8 mouse cellular contexts compared by ENCODE assay signal in the genomic region with DNA sequence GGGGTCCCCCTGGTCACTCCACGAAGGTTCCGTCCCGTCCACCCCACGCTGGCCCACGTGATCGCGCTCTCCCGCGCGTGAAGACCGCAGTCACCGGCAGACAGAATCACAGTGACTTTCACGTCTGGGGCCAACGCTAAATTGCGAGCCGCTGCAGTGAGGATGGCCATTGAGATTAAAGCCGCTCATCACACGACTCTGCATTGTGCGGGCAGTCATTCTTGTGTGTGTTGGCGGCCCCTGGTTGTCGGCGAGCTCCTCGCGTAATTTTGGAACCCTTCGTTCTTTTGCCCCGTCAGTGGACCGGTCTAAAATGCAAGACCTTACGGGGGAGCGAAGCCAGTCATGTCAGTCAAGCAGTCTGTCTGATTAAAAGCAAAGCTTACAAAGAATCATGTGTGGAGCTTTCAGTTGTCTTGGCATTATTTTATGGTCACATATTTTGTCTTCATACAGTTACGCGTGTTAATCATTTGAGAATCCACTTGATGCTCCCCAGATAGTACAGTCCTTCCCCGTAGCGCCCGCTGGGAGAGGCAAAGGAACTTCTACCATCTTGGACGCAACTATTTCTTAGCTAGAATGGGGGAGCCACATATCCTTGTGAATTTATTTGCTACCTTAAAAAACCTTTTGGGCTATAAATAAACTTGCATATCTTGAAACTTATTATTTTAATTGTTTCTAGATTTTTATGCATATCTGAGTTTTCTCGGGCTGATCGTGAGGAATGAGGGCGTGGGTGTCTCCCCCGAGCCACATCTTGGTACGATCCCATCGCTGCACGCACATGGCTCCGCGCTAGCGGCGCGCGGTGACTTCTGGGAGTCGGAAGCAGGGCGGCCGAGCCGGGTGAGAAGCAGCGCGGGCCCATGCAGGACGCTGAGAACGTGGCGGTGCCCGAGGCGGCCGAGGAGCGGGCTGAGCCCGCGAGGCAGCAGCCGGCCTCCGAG. TPM values are rescaled to one million over a fixed set of nuclear protein-coding genes. Genes with fewer than 3 reads are reported as not detected.
DNase-seq lines count a peak whose midpoint lies in the region; ATAC-seq lines count a peak whose summit lies in the region.

A gene (plus strand): TSS at position 840 of the 953 bp plus-strand sequence.

- peak; percentile 93 for DNase-seq in c-Kit-negative CD71-positive TER-119-positive erythroid progenitor cells, embryonic 14.5 days (ENCODE audit: low read depth, low spot score)
- DNase-seq in fibroblast of lung, adult 2 months (ENCODE audit: low read depth) = peak; percentile 88
- peak; percentile 93 for DNase-seq in kidney, postnatal 14 days
- DNase-seq in liver, embryonic 13.5 days = peak; percentile 84
- DNase-seq in neural tube, embryonic 10.5 days (ENCODE audit: extremely low spot score, low spot score) = peak; percentile 93

- no peaks in the 10 kb centered on the region for H3K27me3 ChIP-seq in heart, embryonic 14.5 days (ENCODE audit: control insufficient read depth, insufficient read depth, low read length)
- H3K27me3 ChIP-seq in liver, embryonic 13.5 days = no peaks in the 10 kb centered on the region
- H3K27me3 ChIP-seq in stomach, embryonic 16.5 days (ENCODE audit: control insufficient read depth, insufficient read depth, low read length) = no peaks in the 10 kb centered on the region

- ATAC-seq in CD4-positive, CD25-positive, alpha-beta regulatory T cell, adult 4 months = peak; percentile 90
- ATAC-seq in heart, embryonic 14.5 days (ENCODE audit: insufficient number of reproducible peaks, insufficient read depth, low FRiP score, low read depth) = peak; percentile 82
- ATAC-seq in liver, embryonic 13.5 days (ENCODE audit: low read depth) = peak; percentile 87
- ATAC-seq in stomach, embryonic 16.5 days (ENCODE audit: insufficient read depth, low FRiP score) = peak; percentile 96

- H3K4me1 ChIP-seq in heart, embryonic 14.5 days (ENCODE audit: control insufficient read depth in 2 of 2, insufficient read depth in 2 of 2, low read length in 2 of 2) = peaks cover 7 to 27% of the 10 kb centered on the region in 2 experiments
- H3K4me1 ChIP-seq in liver, embryonic 13.5 days (replicated peaks) = peaks cover 39% of the 10 kb centered on the region
- peaks cover 12% of the 10 kb centered on the region; the same call in 1 of the 2 replicates for H3K4me1 ChIP-seq in stomach, embryonic 16.5 days (ENCODE audit: control insufficient read depth, insufficient read depth, low read length)

- H3K4me2 ChIP-seq in heart, embryonic 14.5 days (ENCODE audit: low read length) = peak within 1 kb of the TSS; percentile 91
- H3K4me2 ChIP-seq in liver, embryonic 13.5 days = peak within 1 kb of the TSS; percentile 93
- peak within 1 kb of the TSS; percentile 67 for H3K4me2 ChIP-seq in stomach, embryonic 16.5 days (ENCODE audit: low read depth, low read length)

- under 1% methylated on average over 65 of the region's 65 CpGs for WGBS in heart, embryonic 14.5 days
- under 1% methylated on average over 65 of the region's 65 CpGs for WGBS in liver, embryonic 13.5 days (ENCODE audit: insufficient replicate concordance)
- WGBS in stomach, embryonic 16.5 days = under 1% methylated on average over 65 of the region's 65 CpGs

- peak within 1 kb of the TSS; percentile 93 to 100 for H3K4me3 ChIP-seq in heart, embryonic 14.5 days (ENCODE audit: control insufficient read depth in 1 of 2, insufficient read depth in 1 of 2, low read depth in 1 of 2, low read length in 2 of 2)
- H3K4me3 ChIP-seq in liver, embryonic 13.5 days (replicated peaks) = peak within 1 kb of the TSS; percentile 79
- peak within 1 kb of the TSS; percentile 100 for H3K4me3 ChIP-seq in stomach, embryonic 16.5 days (replicated peaks; ENCODE audit: low read length)

- peak within 1 kb of the TSS; percentile 88 to 99 for H3K27ac ChIP-seq in heart, embryonic 14.5 days (replicated peaks in 1 of 2; ENCODE audit: control insufficient read depth in 1 of 2, insufficient read depth in 1 of 2, low read depth in 2 of 2, low read length in 2 of 2)
- peak within 1 kb of the TSS; percentile 89 for H3K27ac ChIP-seq in liver, embryonic 13.5 days
- peak within 1 kb of the TSS; percentile 97 for H3K27ac ChIP-seq in stomach, embryonic 16.5 days (ENCODE audit: low read length)

- 0 out of 2 replicates have a peak, but pooled peaks cover 10% of the 10 kb centered on the region for H3K36me3 ChIP-seq in heart, embryonic 14.5 days (ENCODE audit: control insufficient read depth, insufficient read depth, low read length)
- peaks cover 23% of the 10 kb centered on the region for H3K36me3 ChIP-seq in liver, embryonic 13.5 days
- H3K36me3 ChIP-seq in stomach, embryonic 16.5 days (ENCODE audit: control insufficient read depth, insufficient read depth, low read length) = no peaks in the 10 kb centered on the region

- peak within 1 kb of the TSS; percentile 92 for H3K9ac ChIP-seq in heart, embryonic 14.5 days (ENCODE audit: low read length)
- H3K9ac ChIP-seq in liver, embryonic 13.5 days = peak within 1 kb of the TSS; percentile 95
- peak within 1 kb of the TSS; percentile 98 for H3K9ac ChIP-seq in stomach, embryonic 16.5 days (ENCODE audit: low read length)

- no peaks in the 10 kb centered on the region for H3K9me3 ChIP-seq in heart, embryonic 14.5 days (ENCODE audit: control insufficient read depth, low read length)
- no peaks in the 10 kb centered on the region for H3K9me3 ChIP-seq in liver, embryonic 13.5 days (replicated peaks)
- no peaks in the 10 kb centered on the region for H3K9me3 ChIP-seq in stomach, embryonic 16.5 days (replicated peaks; ENCODE audit: control insufficient read depth, low read length)

RNA-seq across cellular contexts. Expression of the gene that starts here (rescaled TPM):
- 10 to 100 TPM; 17.8 to 25.9 TPM for polyA plus RNA-seq in CD4-positive, CD25-positive, alpha-beta regulatory T cell, adult 4 months (2017; shearing (Covaris generic))
- polyA plus RNA-seq in heart, embryonic 14.5 days (2014; fragmentation: Nextera tagmentation; extraction: Ambion mirVana) = 92.9 and 108 TPM in 2 replicates
- polyA plus RNA-seq in liver, embryonic 13.5 days (2015; fragmentation: Nextera tagmentation; extraction: Ambion mirVana) = 101 and 120 TPM in 2 replicates
- polyA plus RNA-seq in stomach, embryonic 16.5 days (2015; fragmentation: Nextera tagmentation; extraction: Ambion mirVana) = 64.3 and 72.7 TPM in 2 replicates

Comparison
In these comparisons a context has a peak if more than half of its experiments do, and no peak if none do; other contexts are left out.
1. Peak in every context shown above with its lines: DNase-seq, ATAC-seq, H3K4me3 ChIP-seq and H3K27ac ChIP-seq.